Mouse (Mus musculus) forebrain, embryonic 16.5 days (tissue): ENCODE measurements around the gene Cntnap5b. TPM values are rescaled to one million over a fixed set of nuclear protein-coding genes. Genes with fewer than 3 reads are reported as not detected.

Source experiments
- ATAC-seq: fragments of 200-750 bp; cut with Nextera tagmentation; 2 replicates; pipeline ENCODE4 v1.8.0; 2017; ENCODE audit warnings: mild to moderate bottlenecking, moderate library complexity
- H3K27ac ChIP-seq: fragments of 300-500 bp; sonication (generic); 2 replicates; pipeline ENCODE4 v1.5.1; 2014; ENCODE audit warnings: low read length, control low read depth
- H3K27me3 ChIP-seq: fragments of 300-500 bp; sonication (generic); replicated peaks from 2 replicates; pipeline ENCODE4 v1.6.1; 2014; ENCODE audit warnings: low read length; ENCODE audit not compliant: control insufficient read depth, insufficient read depth
- H3K36me3 ChIP-seq: fragments of 300-500 bp; sonication (generic); 2 replicates; pipeline ENCODE4 v1.6.1; 2014; ENCODE audit not compliant: control insufficient read depth, insufficient read depth
- H3K4me1 ChIP-seq: fragments of 300-500 bp; sonication (generic); replicated peaks from 2 replicates; pipeline ENCODE4 v1.6.1; 2014; ENCODE audit warnings: low read length; ENCODE audit not compliant: control insufficient read depth, insufficient read depth
- H3K4me2 ChIP-seq: fragments of 300-500 bp; sonication (generic); 2 replicates; pipeline ENCODE4 v1.6.1; 2014; ENCODE audit warnings: mild to moderate bottlenecking, low read length, control low read depth
- H3K4me3 ChIP-seq: fragments of 300-500 bp; sonication (generic); replicated peaks from 2 replicates; pipeline ENCODE4 v1.5.1; 2014; ENCODE audit warnings: mild to moderate bottlenecking, low read length, control low read depth
- H3K9ac ChIP-seq: fragments of 300-500 bp; sonication (generic); replicated peaks from 2 replicates; pipeline ENCODE4 v1.6.1; 2014; ENCODE audit warnings: low read depth, low read length, control low read depth
- H3K9me3 ChIP-seq: fragments of 300-500 bp; sonication (generic); 2 replicates; pipeline ENCODE4 v1.6.1; 2016; ENCODE audit warnings: low read length; ENCODE audit not compliant: control insufficient read depth
- WGBS: fragments of 180-500 bp; shearing (Covaris S2); extraction: QIAGEN DNeasy Blood & Tissue Kit; methylation state at CpG from one replicate; pipeline ENCODE4 v1.1.7; 2014; 5-methylcytosine and 5-hydroxymethylcytosine counted together
- polyA plus RNA-seq: library from polyadenylated mRNA; unstranded; fragments of >200 nt; fragmentation: Nextera tagmentation; extraction: Ambion mirVana; gene quantifications from 2 replicates; pipeline ENCODE4 v1.2.1, GENCODE M21; 2015

Gene Cntnap5b
- polyA plus RNA-seq, 1 experiment from 2014 or later: 2.4 TPM

DNA sequence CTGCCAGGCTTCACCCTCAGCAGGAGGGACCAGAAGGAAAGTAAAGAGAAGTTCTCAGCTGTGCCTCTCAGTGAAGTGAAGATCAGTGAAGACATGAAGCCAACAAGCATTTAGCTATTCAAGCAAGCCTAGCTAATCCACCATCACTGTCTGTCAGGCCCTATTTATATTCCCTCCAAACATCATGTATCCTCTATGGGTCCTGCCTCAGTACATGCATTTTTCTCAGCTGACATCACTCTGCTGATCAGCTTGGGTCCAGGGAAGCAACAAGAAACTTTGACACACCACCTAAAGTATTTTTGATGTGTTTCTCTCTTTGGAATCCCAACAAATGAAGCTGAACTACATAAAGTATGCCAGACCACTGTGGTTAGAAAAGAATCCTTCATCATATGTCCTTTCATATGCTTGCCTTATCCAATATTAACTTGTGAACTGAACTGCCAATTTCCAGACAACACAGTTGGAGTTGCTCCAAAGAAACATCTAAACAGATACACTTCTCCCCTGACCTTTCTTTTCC is 349.9 kb downstream of the Cntnap5b start:
- no peak for ATAC-seq
- Histone ChIP-seq H3K4me3 (no peak overlapping the region), H3K27me3 (no peaks in the 10 kb centered on the region), H3K4me2 (no peak overlapping the region), H3K36me3 (no peaks in the 10 kb centered on the region), H3K27ac (no peak overlapping the region), H3K4me1 (no peaks in the 10 kb centered on the region), H3K9me3 (no peaks in the 10 kb centered on the region), H3K9ac (no peak overlapping the region)

DNA sequence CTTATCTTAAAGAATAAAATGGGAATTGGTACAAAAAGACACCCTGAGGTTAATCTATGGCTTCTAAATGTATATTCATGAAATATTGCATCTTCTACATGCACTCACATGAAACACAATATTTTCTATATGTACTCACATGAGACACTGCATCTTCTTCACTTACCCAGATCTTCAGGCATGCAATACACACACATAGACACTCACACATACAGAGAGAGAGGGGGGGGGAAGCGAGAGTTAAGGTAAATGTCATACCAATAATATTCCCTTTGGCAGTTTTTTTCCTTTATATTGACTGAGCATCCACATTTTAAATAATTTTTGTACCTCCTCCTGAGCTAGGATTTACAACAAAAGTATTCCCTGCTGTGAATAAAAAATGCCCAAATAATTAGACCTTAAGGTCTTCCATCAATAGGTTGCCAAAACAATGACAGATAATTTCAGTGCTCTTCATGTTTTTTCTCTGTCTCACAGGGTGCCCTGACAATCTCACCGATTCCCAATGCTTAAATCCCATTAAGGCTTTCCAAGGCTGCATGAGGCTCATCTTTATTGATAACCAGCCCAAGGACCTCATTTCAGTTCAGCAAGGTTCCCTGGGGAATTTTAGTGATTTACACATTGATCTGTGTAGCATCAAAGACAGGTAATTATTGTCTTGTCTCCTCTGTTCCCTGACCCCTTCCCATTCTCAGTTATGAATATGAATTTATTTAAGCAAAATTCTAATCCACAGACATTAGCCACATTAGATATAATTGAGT is 391.2 kb downstream of the Cntnap5b start:
- H3K36me3 ChIP-seq: no peaks in the 10 kb centered on the region
- H3K27ac ChIP-seq: no peak overlapping the region
- H3K9ac ChIP-seq: no peak overlapping the region
- no peak overlapping the region for H3K4me3 ChIP-seq
- no peak overlapping the region for H3K4me2 ChIP-seq
- no peaks in the 10 kb centered on the region for H3K4me1 ChIP-seq
- WGBS: 55% methylated on average over 2 of the region's 2 CpGs
- no peaks in the 10 kb centered on the region for H3K27me3 ChIP-seq
- H3K9me3 ChIP-seq: no peaks in the 10 kb centered on the region
- ATAC-seq: no peak

DNA sequence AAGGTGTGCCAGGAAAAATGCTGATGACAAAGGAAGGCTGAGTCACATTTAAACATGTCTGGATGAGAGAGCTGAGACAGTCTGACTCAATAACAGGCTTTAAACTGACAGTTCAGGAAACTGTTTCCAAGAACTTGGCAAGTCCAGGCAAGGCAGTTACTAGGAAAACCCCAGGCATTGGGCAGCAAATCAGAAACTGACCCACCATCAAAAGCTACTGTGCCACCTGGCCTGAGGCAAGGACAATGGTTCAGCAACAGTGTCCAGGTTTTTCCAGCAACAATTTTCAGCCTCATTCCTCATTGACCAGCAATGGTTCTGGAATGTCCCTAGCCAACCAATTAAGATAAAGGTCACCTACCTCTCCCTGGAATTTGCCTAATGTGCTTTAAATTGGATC is 399.0 kb downstream of the Cntnap5b start:
- Histone ChIP-seq H3K27ac (no peak overlapping the region), H3K4me1 (no peaks in the 10 kb centered on the region), H3K9me3 (no peaks in the 10 kb centered on the region), H3K4me3 (no peak overlapping the region), H3K36me3 (no peaks in the 10 kb centered on the region), H3K4me2 (no peak overlapping the region), H3K9ac (no peak overlapping the region), H3K27me3 (no peaks in the 10 kb centered on the region)
- ATAC-seq: no peak

DNA sequence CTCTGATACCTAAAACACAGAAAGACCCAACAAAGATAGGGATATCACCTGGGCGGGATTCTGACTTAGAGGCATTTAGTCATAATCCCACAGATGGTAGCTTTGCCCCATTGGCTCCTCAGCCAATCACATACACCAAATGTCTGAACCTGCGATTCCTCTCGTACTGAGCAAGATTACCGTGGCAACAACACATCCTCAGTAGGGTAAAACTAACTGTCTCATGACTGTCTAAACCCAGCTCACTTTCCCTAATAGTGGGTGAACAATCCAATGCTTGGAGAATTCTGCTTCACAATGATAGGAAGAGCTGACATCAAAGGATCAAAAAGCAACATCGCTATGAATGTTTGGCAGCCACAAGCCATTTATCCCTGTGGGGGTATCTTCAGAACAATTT is 407.5 kb downstream of the Cntnap5b start:
- no peak overlapping the region for H3K27ac ChIP-seq
- H3K9me3 ChIP-seq: no peaks in the 10 kb centered on the region
- no peaks in the 10 kb centered on the region for H3K27me3 ChIP-seq
- H3K4me1 ChIP-seq: no peaks in the 10 kb centered on the region
- ATAC-seq: peak; percentile 86
- no peak overlapping the region for H3K9ac ChIP-seq
- no peaks in the 10 kb centered on the region for H3K36me3 ChIP-seq
- no peak overlapping the region for H3K4me2 ChIP-seq
- 86% methylated on average over 5 of the region's 5 CpGs for WGBS
- H3K4me3 ChIP-seq: no peak overlapping the region

DNA sequence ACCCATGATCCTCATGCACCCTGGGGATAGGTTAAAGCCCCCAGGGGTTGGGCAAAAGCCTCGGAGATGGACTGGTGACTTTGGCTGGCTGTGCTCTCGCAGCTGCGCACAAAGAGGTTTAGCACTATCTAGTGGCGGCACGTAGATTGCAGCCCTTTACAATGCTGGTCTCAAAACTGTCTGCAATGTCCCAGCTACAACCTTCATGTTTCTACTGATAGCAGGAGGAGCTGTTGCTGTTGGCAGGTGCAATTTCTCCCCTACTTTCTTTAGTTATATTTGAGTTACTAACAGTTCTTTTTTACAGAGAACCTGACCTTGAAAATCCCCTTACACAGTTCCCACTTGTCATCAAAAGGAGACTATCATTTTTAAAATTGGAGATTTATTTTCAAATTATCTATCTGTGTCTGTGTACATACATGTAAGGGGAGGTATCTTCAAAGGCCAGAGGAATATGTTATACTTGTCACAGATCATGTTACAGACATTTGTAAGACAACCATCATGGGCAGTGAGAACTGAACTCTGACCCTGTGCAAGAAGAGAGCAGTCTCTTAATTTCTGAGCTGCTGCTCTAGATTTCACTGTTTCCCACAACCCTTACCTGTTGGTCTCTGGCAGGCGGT is 459.5 kb downstream of the Cntnap5b start:
- WGBS: 17% methylated on average over 5 of the region's 6 CpGs

DNA sequence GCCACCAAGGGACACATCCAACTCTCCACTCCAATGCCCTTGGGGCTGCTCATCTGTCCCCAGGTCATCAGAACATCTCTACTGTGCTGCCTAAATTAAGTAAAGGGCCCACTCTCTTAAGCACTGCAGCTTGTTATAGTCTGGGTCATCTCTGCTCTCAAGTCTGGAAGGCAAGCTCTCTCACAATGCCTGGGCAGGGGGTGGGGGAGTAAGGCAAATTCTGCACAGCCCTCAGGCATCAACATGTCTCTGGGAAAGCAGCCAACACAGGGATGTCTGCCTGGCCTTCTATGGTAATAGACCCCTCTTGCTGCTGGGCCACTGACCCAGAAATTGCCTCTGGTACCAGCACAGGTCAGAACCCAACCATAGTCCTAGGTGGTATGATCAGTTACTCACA is 479.4 kb downstream of the Cntnap5b start:
- ATAC-seq: no peak
- Histone ChIP-seq H3K4me3 (no peak overlapping the region), H3K9ac (no peak overlapping the region), H3K27me3 (no peaks in the 10 kb centered on the region), H3K4me2 (no peak overlapping the region), H3K9me3 (no peaks in the 10 kb centered on the region), H3K36me3 (no peaks in the 10 kb centered on the region), H3K27ac (no peak overlapping the region), H3K4me1 (no peaks in the 10 kb centered on the region)

More for the DNA sequence above, 459.5 kb downstream of the Cntnap5b start:
- Histone ChIP-seq H3K27me3 (no peaks in the 10 kb centered on the region), H3K4me1 (no peaks in the 10 kb centered on the region), H3K9ac (no peak overlapping the region), H3K27ac (no peak overlapping the region), H3K4me2 (peak overlapping the region; percentile 17), H3K36me3 (no peaks in the 10 kb centered on the region), H3K4me3 (no peak overlapping the region), H3K9me3 (no peaks in the 10 kb centered on the region)
- peak; percentile 94 for ATAC-seq

DNA sequence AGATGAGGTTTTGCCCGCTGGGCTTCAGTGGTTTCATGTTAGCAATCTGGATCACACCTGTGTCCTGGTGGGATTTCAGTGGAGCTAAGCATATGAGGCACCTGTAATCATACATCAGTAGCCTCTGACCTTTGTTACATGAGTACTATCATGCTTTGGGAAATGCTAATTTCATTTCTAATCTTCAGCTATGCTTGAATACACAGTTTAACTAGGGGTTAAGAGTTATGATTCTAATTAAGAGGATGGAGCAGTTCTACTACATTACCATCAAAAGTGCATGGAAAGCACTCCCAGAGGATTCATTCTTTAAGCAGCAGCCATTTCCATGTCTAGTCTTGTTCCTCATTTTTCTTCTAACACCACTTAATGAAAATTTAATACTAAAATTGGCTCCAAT is 538.1 kb downstream of the Cntnap5b start:
- no peak for ATAC-seq
- Histone ChIP-seq H3K36me3 (no peaks in the 10 kb centered on the region), H3K4me3 (no peak overlapping the region), H3K27me3 (no peaks in the 10 kb centered on the region), H3K9me3 (no peaks in the 10 kb centered on the region), H3K4me1 (no peaks in the 10 kb centered on the region), H3K27ac (no peak overlapping the region), H3K4me2 (no peak overlapping the region), H3K9ac (no peak overlapping the region)
- WGBS: 77% methylated on average over 1 of the region's 1 CpGs

DNA sequence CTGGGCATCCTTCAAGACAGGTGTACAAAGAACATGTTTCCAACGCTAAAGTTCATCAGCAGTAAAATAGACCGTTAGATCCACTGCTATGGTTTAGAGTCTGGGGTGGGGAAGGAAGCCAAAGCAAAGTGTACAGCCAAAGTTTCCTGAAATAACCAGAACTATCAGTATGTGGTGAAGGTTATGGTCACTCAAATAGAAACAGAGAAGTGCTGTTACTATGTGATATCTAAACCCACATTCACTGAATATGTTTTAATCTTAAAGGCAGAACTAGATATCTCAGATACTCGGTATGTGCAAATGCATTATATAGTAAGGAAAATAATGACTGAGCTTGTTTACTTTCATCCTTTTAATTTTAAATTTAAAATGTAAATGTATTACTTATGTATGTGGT is 558.5 kb downstream of the Cntnap5b start:
- Histone ChIP-seq H3K9me3 (no peaks in the 10 kb centered on the region), H3K27ac (no peak overlapping the region), H3K4me2 (no peak overlapping the region), H3K4me3 (no peak overlapping the region), H3K9ac (no peak overlapping the region), H3K4me1 (no peaks in the 10 kb centered on the region), H3K36me3 (no peaks in the 10 kb centered on the region), H3K27me3 (no peaks in the 10 kb centered on the region)
- ATAC-seq: no peak
- WGBS: 81% methylated on average over 3 of the region's 3 CpGs

DNA sequence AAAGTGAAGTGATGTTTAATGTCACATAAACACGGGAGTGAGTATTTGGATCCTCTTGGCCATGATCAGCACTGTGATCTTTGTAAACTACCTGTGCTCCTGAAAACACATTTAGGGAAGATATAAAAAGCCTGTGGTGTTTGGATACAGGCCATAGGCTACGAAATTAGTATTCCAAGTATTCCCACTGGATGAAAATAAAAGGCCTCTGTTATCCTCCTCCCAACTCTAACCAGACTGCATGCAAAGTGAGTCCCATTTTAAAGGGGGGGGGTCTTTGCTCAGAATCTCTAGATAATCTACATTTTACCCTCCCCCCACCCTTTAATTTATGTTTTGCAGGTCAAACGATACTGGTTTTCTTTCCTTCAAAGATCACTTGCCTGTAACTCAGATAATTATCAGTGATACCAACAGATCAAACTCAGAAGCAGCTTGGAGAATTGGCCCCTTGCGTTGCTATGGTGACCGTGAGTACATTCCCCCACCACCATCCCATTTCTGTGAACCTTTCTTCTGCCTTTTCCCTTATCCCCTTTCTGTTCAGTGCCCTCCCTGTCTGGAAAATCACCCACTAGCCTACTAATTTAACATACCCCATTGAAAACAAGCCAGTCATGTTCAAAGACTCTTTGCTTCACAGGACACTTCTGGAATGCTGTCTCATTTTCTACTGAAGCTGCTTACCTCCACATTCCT is 597.0 kb downstream of the Cntnap5b start:
- peak; percentile 72 for ATAC-seq
- Histone ChIP-seq H3K9ac (no peak overlapping the region), H3K27ac (no peak overlapping the region), H3K9me3 (no peaks in the 10 kb centered on the region), H3K36me3 (no peaks in the 10 kb centered on the region), H3K4me2 (no peak overlapping the region), H3K4me1 (peaks cover 5% of the 10 kb centered on the region; the same call in 1 of the 2 replicates), H3K4me3 (no peak overlapping the region), H3K27me3 (no peaks in the 10 kb centered on the region)
- 26% methylated on average over 5 of the region's 5 CpGs for WGBS
